Mouse (Mus musculus) intestine, postnatal 0 days (tissue): ENCODE measurements around the gene Csrp2. TPM values are rescaled to one million over a fixed set of nuclear protein-coding genes. Genes with fewer than 3 reads are reported as not detected.

Experiments
- ATAC-seq: fragments of 200-750 bp; cut with Nextera tagmentation; 2 replicates; pipeline ENCODE4 v1.8.0; 2017; ENCODE audit warnings: mild to moderate bottlenecking, moderate TSS enrichment, moderate library complexity
- H3K27ac ChIP-seq: fragments of 300-500 bp; sonication (generic); 2 replicates; pipeline ENCODE4 v1.5.1; 2014; ENCODE audit warnings: mild to moderate bottlenecking, low read depth, low read length, moderate library complexity
- H3K27me3 ChIP-seq: fragments of 300-500 bp; sonication (generic); replicated peaks from 2 replicates; pipeline ENCODE4 v1.6.1; 2014; ENCODE audit warnings: low read length, mixed read lengths; ENCODE audit not compliant: control insufficient read depth, insufficient read depth
- H3K36me3 ChIP-seq: fragments of 300-500 bp; sonication (generic); 2 replicates; pipeline ENCODE4 v1.6.1; 2014; ENCODE audit warnings: mild to moderate bottlenecking, moderate library complexity; ENCODE audit not compliant: control insufficient read depth, insufficient read depth
- H3K4me1 ChIP-seq: fragments of 300-500 bp; sonication (generic); replicated peaks from 2 replicates; pipeline ENCODE4 v1.6.1; 2014; ENCODE audit warnings: antibody characterized with exemption, low read length, mixed read lengths; ENCODE audit not compliant: control insufficient read depth, insufficient read depth
- H3K4me2 ChIP-seq: fragments of 300-500 bp; sonication (generic); replicated peaks from 2 replicates; pipeline ENCODE4 v1.6.1; 2014; ENCODE audit warnings: low read depth, mild to moderate bottlenecking, moderate library complexity
- H3K4me3 ChIP-seq: fragments of 300-500 bp; sonication (generic); 2 replicates; pipeline ENCODE4 v1.5.1; 2014; ENCODE audit warnings: low read depth, low read length
- H3K9ac ChIP-seq: fragments of 300-500 bp; sonication (generic); 2 replicates; pipeline ENCODE4 v1.6.1; 2014; ENCODE audit warnings: mild to moderate bottlenecking, low read depth, low read length
- H3K9me3 ChIP-seq: fragments of 300-500 bp; sonication (generic); 2 replicates; pipeline ENCODE4 v1.6.1; 2016; ENCODE audit warnings: mixed run types; ENCODE audit not compliant: control insufficient read depth
- CTCF ChIP-seq: sonication (generic); IDR thresholded peaks from 2 replicates; pipeline ENCODE4 v1.5.1; 2016; ENCODE audit warnings: low read depth, mild to moderate bottlenecking, control low read depth, antibody characterized with exemption, moderate library complexity
- WGBS: fragments of 180-500 bp; shearing (Covaris S2); extraction: QIAGEN DNeasy Blood & Tissue Kit; methylation state at CpG from one replicate; pipeline ENCODE4 v1.1.7; 2014; 5-methylcytosine and 5-hydroxymethylcytosine counted together
- polyA plus RNA-seq: library from polyadenylated mRNA; unstranded; fragments of >200 nt; fragmentation: Nextera tagmentation; extraction: Ambion mirVana; gene quantifications from 2 replicates; pipeline ENCODE4 v1.2.1, GENCODE M21; 2015

Csrp2 gene
- polyA plus RNA-seq, 1 experiment from 2014 or later, result 102 TPM

DNA sequence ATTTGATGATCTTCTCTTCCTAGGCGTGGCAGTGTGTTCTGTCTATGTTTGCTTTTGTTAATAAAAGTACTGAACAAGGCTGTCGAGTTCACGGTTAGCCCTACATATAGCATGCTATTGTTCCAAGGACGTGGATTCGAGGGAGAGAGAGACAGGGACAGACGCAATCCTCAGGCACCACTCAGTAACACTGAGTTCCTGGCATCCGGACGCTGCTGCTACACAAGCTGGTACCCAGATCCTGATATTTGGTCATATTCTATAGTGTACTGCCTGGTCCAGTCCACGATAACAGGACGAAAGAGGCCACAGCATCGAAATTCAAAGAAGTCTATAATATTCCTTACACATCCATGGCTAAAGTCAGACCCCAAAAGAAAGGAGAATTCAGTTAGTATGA, 24.6 kb downstream of the Csrp2 start:
- 84% methylated on average over 11 of the region's 11 CpGs for WGBS

DNA sequence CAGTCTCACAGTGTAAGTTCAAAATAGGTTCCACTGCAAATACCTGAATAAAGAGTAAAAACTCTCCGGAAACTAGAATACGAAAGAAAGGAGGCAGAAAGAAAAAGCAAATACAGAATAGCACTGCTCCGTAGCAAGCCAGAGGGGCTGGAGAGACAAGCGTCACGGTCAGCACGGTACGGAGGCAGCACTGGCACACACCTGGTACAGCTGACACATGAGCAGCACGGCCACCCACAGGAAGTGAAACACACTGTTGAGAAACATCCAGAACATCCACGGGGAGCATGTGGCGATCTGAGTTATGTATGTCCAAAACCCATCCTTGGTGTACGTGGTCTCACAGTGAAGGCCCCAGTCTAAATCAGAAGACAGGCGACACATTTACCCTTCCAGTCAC, 26.4 kb downstream of the Csrp2 start:
- H3K36me3 ChIP-seq, result peaks cover 39% of the 10 kb centered on the region
- TF ChIP-seq CTCF, result no peak
- H3K9me3 ChIP-seq, result no peaks in the 10 kb centered on the region
- no peak overlapping the region; the same call in 1 of the 2 replicates for H3K27ac ChIP-seq
- no peak overlapping the region for H3K9ac ChIP-seq
- no peak overlapping the region for H3K4me2 ChIP-seq
- H3K4me3 ChIP-seq, result no peak overlapping the region
- no peaks in the 10 kb centered on the region for H3K27me3 ChIP-seq
- 86% methylated on average over 12 of the region's 12 CpGs for WGBS
- no peak for ATAC-seq
- no peaks in the 10 kb centered on the region for H3K4me1 ChIP-seq

More for the DNA sequence above, 24.6 kb downstream of the Csrp2 start:
- Histone ChIP-seq H3K27ac (no peak overlapping the region), H3K4me2 (no peak overlapping the region), H3K4me1 (no peaks in the 10 kb centered on the region), H3K36me3 (peaks cover 34% of the 10 kb centered on the region), H3K27me3 (no peaks in the 10 kb centered on the region), H3K9me3 (no peaks in the 10 kb centered on the region), H3K9ac (no peak overlapping the region), H3K4me3 (no peak overlapping the region)
- no peak for ATAC-seq
- no peak for TF ChIP-seq CTCF

DNA sequence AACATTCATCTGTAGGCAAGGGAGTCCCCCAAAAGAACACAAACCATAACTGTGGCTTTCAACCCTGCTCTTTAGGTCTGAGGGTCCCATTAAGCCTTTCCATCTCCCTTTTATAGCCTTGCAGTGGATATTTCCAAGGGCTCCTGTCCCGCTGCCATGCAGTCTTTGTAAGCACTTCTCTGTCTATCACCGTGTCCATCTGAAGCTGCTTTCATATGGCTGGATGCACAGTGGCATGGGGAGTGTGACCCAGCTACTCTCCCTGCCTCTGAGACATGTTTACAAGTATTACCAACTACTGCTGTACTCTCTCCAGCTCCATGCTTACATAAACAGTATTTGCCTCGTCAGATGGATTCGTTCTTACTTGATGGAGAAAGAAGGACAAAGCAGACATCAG, 28.0 kb downstream of the Csrp2 start:
- Histone ChIP-seq H3K27ac (no peak overlapping the region), H3K4me1 (no peaks in the 10 kb centered on the region), H3K4me2 (no peak overlapping the region), H3K9me3 (no peaks in the 10 kb centered on the region), H3K4me3 (no peak overlapping the region), H3K36me3 (peaks cover 37% of the 10 kb centered on the region), H3K9ac (no peak overlapping the region), H3K27me3 (no peaks in the 10 kb centered on the region)
- WGBS, result 67% methylated on average over 4 of the region's 4 CpGs
- no peak for TF ChIP-seq CTCF
- no peak for ATAC-seq

DNA sequence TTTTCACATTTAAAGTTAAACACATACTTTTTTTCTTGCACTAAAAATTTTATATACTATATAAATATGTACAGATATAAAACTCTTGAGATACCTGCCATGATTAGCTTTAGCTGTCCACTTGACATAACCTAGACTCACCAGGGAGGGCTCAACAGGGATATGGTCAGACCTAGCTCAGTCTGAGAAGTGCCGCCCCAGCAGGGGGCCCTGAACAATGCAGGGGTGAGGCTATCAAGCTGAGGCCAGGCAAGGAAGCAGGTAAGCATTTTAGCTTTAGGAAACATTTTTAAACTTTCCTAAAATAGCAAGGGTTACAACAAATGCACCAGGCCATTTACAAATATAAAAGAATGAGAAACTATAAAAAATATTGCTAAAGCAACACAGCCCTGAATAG, 31.5 kb downstream of the Csrp2 start:
- Histone ChIP-seq H3K27ac (no peak overlapping the region), H3K9me3 (no peaks in the 10 kb centered on the region), H3K4me2 (no peak overlapping the region), H3K9ac (no peak overlapping the region), H3K27me3 (no peaks in the 10 kb centered on the region), H3K36me3 (peaks cover 27% of the 10 kb centered on the region), H3K4me1 (no peaks in the 10 kb centered on the region), H3K4me3 (no peak overlapping the region)
- WGBS, result 91% methylated on average over 1 of the region's 1 CpGs
- TF ChIP-seq CTCF, result no peak
- ATAC-seq, result no peak

DNA sequence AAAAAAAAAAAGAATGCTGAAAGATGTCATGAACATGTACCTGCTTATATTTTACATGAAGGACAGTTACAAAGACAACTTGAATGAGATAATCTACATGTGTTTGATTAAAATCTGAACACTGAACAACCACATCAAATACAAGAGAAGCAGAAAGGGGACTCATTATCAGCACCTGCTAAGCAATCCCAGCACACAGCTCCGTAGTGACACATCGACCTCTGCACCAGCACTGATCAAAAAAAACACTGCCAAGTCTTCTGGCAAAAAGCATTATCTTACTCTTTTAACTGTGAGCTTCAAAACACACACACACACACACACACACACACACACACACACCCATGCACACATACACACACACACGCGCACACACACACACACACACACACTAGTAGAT, 32.2 kb downstream of the Csrp2 start:
- H3K9me3 ChIP-seq, result no peaks in the 10 kb centered on the region
- H3K27me3 ChIP-seq, result no peaks in the 10 kb centered on the region
- no peak for ATAC-seq
- WGBS, result 70% methylated on average over 4 of the region's 4 CpGs
- no peak for TF ChIP-seq CTCF
- no peak overlapping the region for H3K27ac ChIP-seq
- no peaks in the 10 kb centered on the region for H3K4me1 ChIP-seq
- H3K4me3 ChIP-seq, result no peak overlapping the region
- H3K36me3 ChIP-seq, result peaks cover 27% of the 10 kb centered on the region
- H3K4me2 ChIP-seq, result no peak overlapping the region
- no peak overlapping the region for H3K9ac ChIP-seq

DNA sequence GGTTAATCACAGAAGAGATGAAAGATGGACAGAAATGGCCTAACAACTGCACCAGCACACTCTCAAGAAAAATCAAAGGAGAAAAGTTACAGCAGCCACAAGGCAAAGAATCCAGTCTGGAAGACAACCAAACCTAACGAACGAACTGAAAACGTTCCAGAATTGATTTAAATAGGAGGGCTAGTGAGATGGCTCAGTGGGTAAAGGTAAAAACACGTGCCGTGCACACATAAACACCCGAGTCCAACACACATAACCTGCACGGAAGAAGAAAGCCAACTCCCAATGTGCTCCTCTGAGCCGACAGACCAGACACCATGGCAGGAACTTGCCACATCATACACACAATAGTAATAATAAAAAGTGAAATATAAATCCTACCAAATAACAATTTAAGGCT, 32.7 kb downstream of the Csrp2 start:
- no peak overlapping the region for H3K4me2 ChIP-seq
- H3K27ac ChIP-seq, result no peak overlapping the region
- TF ChIP-seq CTCF, result no peak
- no peaks in the 10 kb centered on the region for H3K4me1 ChIP-seq
- H3K27me3 ChIP-seq, result no peaks in the 10 kb centered on the region
- H3K4me3 ChIP-seq, result no peak overlapping the region
- H3K9me3 ChIP-seq, result no peaks in the 10 kb centered on the region
- 74% methylated on average over 8 of the region's 8 CpGs for WGBS
- no peak overlapping the region for H3K9ac ChIP-seq
- H3K36me3 ChIP-seq, result peaks cover 27% of the 10 kb centered on the region
- no peak for ATAC-seq

DNA sequence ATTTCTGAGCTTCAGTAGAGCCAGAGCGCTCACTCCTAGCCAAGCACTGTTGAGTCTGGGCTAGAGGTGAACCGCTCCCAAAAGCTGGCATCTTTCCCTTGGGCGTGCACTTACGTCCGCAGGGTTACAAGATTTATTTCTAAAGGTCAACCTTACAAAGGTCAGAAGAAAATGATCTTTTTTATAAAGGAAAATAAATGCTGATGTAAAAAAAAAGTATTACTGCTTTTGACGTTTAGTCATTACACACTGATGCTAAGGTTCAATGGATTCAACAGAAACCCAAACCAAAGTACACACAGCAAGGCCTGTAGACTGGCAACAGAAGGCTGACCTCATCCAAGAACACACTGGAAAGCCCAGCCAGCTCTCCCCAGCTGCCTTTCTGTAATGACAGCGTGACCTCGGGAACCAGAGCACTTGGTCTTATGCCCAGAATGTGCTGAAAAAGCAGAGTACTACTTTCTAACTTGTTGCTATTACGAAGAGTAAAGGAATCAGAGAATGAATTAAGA, 33.4 kb downstream of the Csrp2 start:
- 0 out of 2 replicates have a peak, but pooled peaks have one; percentile 22 for ATAC-seq
- H3K4me2 ChIP-seq, result no peak overlapping the region
- no peaks in the 10 kb centered on the region for H3K9me3 ChIP-seq
- H3K27ac ChIP-seq, result no peak overlapping the region
- no peaks in the 10 kb centered on the region for H3K27me3 ChIP-seq
- peaks cover 25% of the 10 kb centered on the region; the same call in 1 of the 2 replicates for H3K36me3 ChIP-seq
- no peak overlapping the region for H3K4me3 ChIP-seq
- no peak overlapping the region for H3K9ac ChIP-seq
- 70% methylated on average over 9 of the region's 9 CpGs for WGBS
- H3K4me1 ChIP-seq, result no peaks in the 10 kb centered on the region
- no peak for TF ChIP-seq CTCF
